Mouse (Mus musculus) gastrocnemius, adult 18-20 months (tissue): ENCODE results near the gene Slc25a47. TPM values are rescaled to one million over a fixed set of nuclear protein-coding genes. Genes with fewer than 3 reads are reported as not detected.

Experiments
- DNase-seq: peaks from one replicate; pipeline ENCODE4 v3.0.0; 2021; ENCODE audit warnings: low spot score
- long read RNA-seq, 2 experiments: library from polyadenylated mRNA; stranded (forward); transcript quantifications; one replicate each; pipeline ENCODE4 v2.0.0; 2021
- total RNA-seq, 2 experiments: library from RNA; stranded (reverse); gene quantifications; 2 replicates each; pipeline ENCODE4 v1.2.3; 2021

Gene Slc25a47
- total RNA-seq = 1 to 10 TPM; 4.8 to 6.1 TPM
- long read RNA-seq, experiment 1, partial matches to known transcripts = 1 of 4 reads
- long read RNA-seq, experiment 1, other reads (novel, unspliced or antisense) = 3 of 4 reads
- long read RNA-seq, experiment 2, partial matches to known transcripts = 1 of 5 reads
- long read RNA-seq, experiment 2, other reads (novel, unspliced or antisense) = 4 of 5 reads

DNA sequence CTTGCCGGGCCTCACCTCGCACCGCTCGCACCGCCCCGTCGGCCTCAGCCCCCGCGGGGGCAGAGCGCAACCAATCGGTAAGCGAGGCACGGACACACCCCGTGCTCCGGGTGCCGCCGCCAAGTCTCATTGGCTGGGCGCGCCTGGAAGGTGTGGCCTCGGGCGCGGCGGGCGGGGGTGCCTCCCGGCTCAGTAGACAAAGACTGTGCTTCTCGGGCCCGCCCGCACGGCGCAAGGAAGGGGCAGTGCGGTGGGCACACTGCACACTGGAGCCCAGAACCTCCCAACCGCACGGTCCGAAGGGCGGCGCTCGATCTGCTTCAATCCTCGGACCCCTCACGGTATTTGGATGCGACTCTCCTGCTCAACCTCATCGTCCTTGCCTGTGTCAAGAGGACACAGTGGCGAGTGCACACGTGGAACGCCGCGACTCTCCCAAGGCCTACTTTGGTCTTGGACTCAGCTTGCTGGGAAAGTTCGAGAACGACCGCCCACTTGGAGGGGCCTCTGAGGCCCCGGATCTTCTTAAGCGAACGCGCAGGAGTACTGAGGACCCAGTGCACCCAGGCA is at the start of gene Slc25a47, which contains the start of gene Slc25a29:
Gene Slc25a47, plus strand, starts transcription at position 207 of the 570 bp plus-strand sequence.
Gene Slc25a29, minus strand, starts transcription at position 44 of the 570 bp plus-strand sequence.
- DNase-seq = peak; percentile 97

DNA sequence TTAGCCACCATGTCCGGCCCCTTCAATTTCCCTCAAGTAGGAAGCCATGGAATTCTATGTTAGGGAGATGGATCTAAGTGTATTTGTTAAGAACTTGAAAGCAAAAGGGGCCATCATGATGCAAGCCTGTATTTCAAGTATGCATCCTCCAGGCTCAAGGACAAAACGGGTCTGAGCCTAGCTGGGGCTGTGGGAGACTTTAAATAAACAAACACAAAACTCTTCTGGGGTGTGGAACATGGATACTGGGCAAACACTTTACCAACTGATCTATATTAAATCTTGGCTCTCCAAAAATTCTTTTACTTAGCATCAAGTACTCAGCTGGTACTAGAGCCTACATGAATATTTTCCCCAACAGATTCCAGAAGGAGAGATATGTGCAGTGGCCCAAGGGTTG is 48.5 kb upstream of the Slc25a47 start:
- no peak for DNase-seq

DNA sequence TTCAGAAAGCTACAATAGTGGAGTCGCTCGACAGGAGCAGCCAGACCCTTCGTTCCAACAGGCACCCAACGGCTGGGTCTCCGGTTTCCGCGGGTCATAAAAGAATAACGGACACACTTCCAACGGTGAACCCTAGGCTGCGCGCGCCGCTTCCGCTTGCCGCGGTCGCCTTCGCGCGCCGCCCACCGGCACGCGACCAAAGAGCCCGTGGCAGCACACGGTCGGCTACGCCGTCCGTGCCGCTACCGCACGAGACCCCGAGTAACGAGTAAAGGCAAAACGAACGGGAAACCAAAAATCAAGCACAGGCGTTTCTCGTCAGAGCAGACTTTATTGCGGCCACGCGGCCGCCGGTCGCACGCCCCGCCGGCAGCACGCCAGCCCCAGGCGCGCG is 43.7 kb upstream of the Slc25a47 start:
- peak; percentile 79 for DNase-seq

DNA sequence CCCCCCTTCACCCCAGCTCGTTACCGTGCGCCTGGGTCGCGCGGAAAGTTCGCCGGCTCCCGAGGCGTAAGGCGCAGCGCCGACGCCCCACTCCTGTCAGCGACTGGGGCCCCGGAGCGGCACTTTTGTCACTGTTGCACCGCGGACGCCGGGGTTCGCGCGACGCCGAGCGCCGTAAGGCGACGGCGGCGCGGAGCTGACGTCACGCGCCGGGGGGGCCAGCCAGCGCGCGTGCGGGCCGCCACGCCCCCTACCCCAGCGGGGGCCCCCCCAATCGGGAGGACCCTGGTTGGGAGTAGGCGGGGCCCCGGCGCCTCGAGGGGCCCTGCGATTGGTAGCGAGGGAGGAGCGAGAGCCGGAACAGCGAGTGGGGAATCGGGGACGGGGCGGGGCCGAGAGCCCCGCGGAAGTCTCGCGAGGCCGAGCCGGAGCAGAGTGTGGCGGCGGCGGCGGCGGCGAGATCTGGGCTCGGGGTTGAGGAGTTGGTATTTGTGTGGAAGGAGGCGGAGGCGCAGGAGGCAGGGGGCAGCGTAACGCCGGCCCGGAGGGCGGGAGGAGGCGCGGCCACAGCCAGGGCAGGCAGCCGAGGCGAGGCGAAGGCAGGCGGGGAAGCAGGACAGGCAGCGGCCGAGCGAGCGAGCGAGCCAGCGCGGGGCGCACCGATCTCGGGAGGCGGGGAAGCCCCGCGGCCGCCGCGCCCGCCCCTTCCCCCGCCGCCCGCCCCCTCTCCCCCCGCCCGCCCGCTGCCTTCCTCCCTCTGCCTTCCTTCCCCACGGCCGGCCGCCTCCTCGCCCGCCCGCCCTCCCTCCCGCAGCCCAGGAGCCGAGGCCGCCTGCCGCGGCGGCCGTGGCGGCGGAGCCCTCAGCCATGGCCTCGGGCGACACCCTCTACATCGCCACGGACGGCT is 43.0 kb upstream of the Slc25a47 start, which contains the start of gene Yy1:
Gene Yy1, plus strand, starts transcription at position 428 of the 907 bp plus-strand sequence.
- peak; percentile 98 for DNase-seq

DNA sequence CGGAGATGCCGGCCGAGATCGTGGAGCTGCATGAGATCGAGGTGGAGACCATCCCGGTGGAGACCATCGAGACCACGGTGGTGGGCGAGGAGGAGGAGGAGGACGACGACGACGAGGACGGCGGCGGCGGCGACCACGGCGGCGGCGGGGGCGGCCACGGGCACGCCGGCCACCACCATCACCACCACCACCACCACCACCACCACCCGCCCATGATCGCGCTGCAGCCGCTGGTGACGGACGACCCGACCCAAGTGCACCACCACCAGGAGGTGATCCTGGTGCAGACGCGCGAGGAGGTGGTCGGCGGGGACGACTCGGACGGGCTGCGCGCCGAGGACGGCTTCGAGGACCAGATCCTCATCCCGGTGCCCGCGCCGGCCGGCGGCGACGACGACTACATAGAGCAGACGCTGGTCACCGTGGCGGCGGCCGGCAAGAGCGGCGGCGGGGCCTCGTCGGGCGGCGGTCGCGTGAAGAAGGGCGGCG is 42.3 kb upstream of the Slc25a47 start:
- peak; percentile 20 for DNase-seq

DNA sequence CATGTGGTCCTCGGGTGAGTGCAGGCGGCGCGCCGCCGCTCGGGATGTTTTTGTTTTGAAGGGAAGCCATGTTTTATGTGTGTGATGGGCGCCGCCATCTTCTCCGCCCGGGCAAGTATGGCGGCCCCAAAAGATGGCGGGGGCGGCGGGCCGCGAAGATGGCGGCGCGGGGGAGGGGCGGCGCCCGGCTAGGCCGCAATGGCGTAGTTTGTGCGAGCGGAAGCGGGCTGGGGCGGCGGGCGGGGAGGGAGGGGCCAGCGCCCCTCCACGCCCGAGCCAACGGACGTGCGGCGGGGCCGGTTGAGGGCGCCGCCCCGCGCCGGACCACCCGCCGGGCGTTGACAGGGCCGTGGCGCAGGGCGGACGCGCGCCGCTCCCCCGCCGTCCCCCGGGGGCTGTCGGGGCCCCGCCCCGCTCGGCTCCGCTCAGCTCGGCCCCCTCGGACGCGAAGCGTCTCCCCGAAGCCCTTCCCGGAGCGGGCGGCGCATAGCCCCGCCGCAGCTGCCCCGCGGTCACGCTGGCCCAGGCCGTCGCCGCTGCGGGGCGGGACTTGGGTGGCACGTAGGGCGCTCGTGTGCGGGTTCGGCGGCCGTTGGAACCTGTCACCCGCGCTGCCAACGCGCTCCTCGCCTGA is 41.7 kb upstream of the Slc25a47 start:
- peak; percentile 80 for DNase-seq

DNA sequence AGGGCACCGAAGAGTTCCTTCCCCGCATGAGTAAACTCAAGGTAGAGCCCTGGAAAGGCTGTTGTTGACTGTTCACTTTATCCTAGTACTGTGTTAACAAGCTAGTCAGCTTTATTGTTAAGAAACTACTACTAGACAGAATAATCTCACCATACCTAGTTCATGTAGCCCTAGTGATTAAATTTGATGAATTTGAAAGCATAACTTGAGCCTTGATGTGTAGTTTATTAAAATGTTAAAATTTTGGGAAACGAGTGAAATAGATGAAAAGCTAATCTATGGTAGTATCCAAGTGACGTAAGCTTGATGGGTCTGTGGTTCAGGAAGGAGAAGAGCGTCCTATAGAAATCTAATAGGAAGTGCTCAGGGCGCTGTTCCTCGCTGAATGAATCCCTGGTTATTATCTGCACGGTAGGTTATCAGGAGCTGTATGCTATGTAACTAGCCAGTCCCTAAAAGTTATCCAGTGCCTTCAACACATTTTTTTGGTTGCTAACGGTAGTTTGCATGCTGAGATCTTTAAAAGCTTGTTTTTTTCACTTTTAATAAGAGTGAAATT is 40.8 kb upstream of the Slc25a47 start:
- peak; percentile 8 for DNase-seq

DNA sequence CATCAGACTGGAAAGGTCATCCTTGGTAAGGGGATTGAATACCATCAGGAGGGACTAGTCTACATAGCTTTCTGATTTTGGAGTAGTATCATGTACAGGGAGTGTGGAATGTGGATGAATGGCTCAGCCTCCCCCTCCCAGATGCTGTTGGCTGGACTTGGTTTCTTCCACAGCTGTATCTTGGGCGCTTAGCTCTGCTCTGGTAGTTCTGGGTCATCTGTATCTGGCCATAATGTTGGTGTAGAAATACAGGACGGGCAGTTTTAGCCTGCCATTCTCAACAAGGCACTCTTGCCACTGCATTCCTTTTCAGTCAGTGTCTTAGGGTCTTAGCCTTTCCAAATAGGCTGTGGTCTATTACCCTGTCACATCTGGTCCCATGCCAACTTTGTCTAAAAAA is 34.2 kb upstream of the Slc25a47 start:
- no peak for DNase-seq

DNA sequence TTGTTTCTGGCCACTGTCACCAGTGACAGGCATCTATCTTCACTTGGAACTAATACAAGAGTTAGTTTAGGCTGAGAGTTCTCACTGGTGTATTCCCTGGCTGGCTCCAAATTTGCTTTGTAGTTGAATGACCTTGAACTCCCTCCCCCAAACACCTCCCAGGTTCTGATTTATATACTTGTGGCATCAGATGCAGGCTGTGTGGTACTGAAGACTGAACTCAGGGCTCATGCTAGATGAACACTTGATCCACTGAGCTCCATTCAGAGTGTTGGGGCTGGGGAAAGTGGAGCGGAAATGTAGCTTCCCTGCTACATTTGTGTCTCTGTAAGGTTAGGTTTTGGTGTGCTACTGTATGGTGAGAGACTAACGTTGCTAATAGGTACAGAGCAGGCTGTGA is 31.5 kb upstream of the Slc25a47 start:
- DNase-seq = no peak

DNA sequence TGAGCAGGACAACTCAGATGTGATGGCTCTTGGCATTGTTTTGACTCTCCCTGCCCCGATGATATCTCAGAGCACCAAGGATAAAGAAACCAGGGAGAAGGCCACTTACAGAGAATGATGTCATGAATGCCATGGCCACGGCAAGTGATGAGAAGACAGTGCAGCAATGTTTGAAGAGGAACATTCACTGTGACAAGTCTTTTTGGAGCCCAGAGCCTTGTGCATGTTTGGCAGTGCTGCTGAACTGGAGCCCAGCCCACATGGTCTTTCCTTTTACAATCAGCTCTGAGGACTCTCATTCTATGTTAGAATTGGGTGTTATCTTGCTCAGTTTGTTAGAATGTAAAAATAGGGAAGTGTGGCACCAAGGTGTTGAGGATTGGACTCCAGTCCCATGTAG is 27.4 kb upstream of the Slc25a47 start:
- DNase-seq = no peak

DNA sequence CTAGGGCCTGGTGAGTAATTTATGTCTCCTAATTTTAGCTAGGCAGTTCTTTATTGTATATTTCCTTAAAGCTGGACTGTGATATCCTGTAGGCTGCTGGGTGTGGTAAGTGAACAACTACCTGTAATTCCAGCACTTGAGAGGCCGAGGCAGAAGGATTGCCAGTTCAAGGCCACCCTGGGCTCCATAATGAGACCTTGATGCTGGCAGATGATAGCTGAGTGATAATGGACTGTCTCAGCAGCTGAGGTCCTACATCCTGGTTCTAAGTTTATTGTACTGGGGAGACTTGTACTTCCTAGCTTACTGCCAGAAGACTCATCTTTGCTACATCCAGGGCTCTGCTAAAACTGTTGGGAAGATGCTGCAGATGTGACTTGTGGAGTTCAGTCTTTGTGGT is 26.1 kb upstream of the Slc25a47 start:
- DNase-seq = no peak

DNA sequence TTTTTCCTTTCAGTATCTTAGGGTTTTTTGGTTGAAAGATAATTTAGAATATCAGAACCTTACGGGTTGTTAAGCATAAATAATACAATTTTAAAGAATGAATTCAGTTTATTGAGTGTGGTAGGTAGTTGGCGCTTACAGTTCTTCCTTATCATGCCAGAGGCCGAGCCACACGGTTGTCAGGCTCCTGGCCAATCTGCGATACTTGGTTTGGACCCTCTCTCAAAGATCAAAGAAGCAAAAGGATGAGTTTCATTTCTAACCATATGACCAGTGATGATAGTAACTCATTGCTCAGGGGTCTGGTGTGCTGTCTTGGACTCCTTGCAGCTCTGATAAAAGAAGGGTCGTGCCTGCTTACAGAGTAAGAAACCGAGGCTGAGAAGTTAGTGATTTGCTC is 25.5 kb upstream of the Slc25a47 start:
- no peak for DNase-seq

DNA sequence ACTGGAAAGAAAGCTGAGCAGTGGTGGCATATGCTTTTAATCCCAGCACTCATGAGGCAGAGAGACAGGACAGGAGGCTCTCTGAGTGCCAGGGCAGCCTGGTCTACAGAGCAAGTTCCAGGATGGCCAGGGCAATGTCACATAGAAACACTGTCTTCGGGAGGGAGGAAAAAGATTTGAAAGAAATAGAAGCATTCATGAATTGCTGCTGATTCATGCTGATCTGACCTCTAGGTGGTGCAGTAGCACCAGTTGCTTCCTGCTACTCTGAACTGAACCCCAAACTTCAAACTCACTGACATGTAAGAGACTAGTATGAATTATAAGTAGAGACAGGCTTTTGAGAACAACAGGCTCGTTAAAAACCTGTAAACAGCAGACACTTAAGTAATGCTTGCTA is 24.7 kb upstream of the Slc25a47 start:
- DNase-seq = peak; percentile 60

DNA sequence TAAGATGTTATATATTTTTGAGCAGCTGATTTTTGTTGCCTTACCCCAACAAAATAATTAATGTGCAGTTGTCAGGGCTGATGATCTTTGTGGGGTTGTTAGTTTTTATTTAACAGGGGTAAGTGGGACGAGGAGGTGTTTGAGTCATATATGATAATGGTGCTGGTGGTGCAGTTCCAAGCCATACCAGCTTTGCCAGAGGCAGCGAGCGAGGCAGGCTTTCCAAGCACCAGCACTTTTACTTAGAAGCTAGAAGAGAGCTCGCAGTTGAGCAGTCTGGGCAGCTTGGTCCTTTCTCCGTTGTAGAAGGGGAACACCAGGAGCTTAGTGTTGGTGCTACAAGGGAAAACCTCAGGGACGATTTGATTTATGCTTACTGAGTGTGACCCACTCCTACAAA is 23.4 kb upstream of the Slc25a47 start:
- no peak for DNase-seq

DNA sequence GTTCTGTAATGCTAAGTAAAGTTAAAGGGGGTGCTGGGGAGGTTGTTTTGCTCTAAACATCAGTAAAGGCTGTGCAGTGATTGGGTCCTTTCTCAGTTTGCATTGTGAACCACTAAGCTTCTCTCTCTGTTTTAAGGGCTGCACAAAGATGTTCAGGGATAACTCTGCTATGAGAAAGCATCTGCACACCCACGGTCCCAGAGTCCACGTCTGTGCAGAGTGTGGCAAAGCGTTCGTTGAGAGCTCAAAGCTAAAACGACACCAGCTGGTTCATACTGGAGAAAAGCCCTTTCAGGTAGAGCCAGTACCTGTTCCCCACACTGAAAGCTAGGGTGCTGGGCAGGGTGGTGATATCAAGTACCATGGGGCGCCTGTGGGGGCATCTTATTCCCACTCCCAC is 21.4 kb upstream of the Slc25a47 start:
- DNase-seq = no peak

DNA sequence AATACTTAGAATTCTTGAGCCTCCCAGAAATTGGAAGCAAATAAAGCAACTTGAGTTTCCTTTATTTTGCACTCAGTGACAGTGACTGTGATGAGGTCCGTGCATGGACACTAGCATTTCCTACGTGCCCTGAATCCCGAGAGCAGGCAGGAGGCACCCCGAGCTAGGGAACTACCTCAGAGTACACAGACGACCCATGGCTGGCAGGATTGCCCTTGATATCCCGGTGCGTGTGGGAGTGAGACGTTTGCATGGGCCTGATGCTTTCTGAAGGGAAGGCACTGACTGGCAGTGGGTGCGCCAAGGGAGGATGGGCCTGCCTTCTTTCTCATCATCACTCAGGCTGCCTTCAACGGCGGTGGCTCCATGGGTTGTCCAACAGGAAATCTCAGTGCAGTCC is 19.3 kb upstream of the Slc25a47 start:
- no peak for DNase-seq

DNA sequence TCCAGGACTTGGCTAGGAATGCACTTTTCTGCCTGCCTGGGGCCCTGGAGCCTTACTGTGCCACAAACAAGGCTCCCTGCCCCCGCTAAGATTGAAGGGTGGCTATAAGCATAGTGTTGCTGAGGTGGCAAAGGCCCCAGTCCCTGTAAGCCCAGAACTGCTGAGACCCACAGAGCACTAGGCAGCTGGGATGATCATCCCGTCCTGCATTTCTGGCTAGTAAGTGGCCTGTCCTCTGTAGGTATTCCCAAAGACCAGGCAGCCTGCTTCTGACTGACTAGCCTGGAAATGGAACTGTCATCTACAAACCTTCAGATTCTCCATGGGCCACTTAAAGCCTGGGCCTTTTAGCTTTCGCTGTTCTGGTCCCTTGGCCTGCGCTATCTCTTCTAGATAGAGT is 15.4 kb upstream of the Slc25a47 start:
- no peak for DNase-seq

DNA sequence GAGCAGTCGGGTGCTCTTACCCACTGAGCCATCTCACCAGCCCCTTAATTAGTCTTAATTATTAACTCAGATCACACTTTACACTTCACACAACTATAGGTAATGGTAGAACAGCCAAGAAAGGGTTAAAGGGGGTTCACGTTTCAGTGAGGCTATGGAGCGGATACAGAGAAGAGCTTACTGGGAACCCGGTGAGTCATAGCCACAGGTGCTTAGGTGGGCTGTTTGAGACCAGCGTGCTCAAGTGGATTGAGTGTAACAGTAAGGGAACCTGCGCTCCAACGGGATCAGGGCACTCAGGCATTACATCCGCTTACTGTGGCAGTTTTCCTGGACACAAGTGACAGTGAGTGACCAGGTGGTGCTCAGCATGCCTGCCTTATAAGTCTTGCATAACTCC is 12.8 kb upstream of the Slc25a47 start:
- no peak for DNase-seq

DNA sequence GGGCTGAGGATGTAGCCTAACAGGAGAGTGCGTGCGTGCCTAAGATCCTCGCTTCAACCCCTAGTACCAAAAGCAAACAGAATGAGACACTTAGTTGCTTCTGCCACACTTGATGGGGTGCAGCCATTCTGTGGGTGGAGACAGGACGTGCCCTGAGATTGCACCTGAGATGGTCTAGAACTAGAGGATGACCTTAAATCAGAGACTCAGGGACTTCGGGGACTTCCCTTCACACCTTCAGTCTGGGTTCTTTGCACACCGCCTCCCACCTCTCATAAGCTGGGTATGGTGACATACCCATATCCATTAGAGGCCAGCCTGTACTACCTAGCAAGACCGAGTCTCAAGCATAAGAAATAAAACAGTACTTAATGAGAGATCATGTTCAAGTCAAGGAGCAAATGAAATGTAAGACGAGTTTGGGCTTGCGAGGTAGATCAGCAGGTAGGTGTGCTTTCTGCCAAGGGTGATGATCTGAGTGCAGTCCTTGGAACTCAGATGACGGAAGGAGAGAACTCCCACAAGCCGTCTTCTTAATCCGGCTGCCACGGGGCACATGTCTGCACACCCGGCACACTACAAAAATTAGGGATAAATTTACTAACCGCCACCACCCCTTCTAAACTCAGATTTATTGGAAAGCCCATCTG is 11.5 kb upstream of the Slc25a47 start:
- DNase-seq = peak; percentile 37

DNA sequence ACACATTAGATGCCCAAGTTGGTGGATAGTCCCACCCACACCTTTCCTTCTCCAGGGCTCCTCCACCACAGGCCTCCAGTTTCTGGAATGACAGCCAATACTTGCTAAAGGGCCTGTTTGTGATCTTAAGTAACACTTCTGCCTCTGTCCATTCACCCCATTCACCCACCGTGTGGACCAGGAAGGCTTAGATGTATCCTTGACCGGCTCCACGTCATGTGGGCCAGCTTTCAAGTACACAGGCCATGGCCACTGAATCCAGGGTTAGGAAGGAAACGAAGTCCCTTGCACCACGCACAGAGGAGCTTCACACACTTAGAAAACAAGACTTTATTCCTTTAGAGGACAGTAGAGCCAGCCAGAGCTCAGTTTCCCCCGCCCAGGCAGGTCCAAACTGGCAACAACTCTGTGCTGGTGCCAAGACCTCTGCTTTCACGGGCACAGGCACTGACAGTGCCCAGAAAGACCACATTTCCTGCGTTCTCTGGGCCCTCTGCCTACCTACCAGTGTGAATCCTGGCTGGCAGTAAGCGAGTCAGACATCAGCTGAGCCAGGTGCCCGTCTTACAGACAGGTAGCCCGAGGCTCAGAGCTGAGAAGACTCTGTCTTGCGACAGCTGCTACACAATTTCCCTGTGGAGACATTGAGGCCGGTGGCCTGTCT is 10.2 kb upstream of the Slc25a47 start:
- no peak for DNase-seq
